Mouse (Mus musculus) stomach, postnatal 0 days (tissue): Measurements from ENCODE around the gene Cbarp.

Experiments
- CTCF ChIP-seq: IDR thresholded peaks from 2 replicates; pipeline ENCODE4 v1.5.1; 2016; ENCODE audit warnings: antibody characterized with exemption, low read depth, mild to moderate bottlenecking, moderate library complexity
- EP300 ChIP-seq: optimal IDR thresholded peaks from 2 replicates; pipeline ENCODE3; 2016; ENCODE audit warnings: antibody characterized with exemption

DNA sequence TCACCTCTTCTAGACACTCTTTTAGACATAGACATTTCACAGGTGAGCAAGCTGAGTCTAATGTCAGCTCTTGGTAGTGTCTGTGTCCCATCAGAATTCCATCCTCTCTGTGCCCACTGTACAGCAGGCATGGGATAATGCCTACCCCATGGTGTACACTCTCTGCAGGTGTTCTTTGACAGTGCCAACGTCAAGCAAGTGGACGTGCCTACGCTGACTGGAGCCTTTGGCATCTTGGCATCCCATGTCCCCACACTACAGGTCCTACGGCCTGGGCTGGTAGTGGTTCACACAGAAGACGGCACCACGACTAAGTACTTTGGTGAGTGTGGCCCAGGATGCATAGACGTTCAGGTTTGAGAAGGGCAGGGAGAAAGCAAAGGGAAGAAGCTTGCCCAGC is 3.0 kb upstream of the Cbarp start:
- TF ChIP-seq EP300, result no peak
- TF ChIP-seq CTCF, result no peak
